Mouse (Mus musculus): ENCODE results near the gene Hgf. TPM values are rescaled to one million over a fixed set of nuclear protein-coding genes. Genes with fewer than 3 reads are reported as not detected.

Hgf gene
- total and polyA plus RNA-seq, 2 experiments from 2014 or later: 0.55 TPM; not detected in 1

- Histone ChIP-seq H3K27ac (ENCODE audit: low read depth) (no peak overlapping the region), H3K9ac (replicated peaks; ENCODE audit: low read depth, low read length) (no peak overlapping the region), H3K4me2 (ENCODE audit: low read depth, low read length) (no peak overlapping the region), H3K4me3 (ENCODE audit: low read depth, low read length) (no peak overlapping the region), H3K4me1 (ENCODE audit: control insufficient read depth, insufficient read depth) (no peaks in the 10 kb centered on the region), H3K9me3 (replicated peaks; ENCODE audit: control insufficient read depth, low read length) (no peaks in the 10 kb centered on the region), H3K36me3 (replicated peaks; ENCODE audit: control insufficient read depth, insufficient read depth, low read length) (no peaks in the 10 kb centered on the region), H3K27me3 (ENCODE audit: control insufficient read depth, insufficient read depth, low read length) (no peaks in the 10 kb centered on the region)
- WGBS: 79% methylated on average over 1 of the region's 1 CpGs
- DNase-seq (ENCODE audit: low spot score): no peak
- no peak for ATAC-seq (ENCODE audit: insufficient read depth, low read depth)
- TF ChIP-seq EP300 (IDR thresholded peaks at IDR 0.05; ENCODE audit: low read depth) (no peak), CTCF (IDR thresholded peaks at IDR 0.05; ENCODE audit: low read depth) (no peak)
Measured at GRCm38 (mm10) chr5:16650240-16650639, 96.9 kb downstream of the Hgf start.

- H3K9me3 ChIP-seq (replicated peaks; ENCODE audit: control insufficient read depth, low read length): no peaks in the 10 kb centered on the region
- no peak overlapping the region for H3K27ac ChIP-seq (ENCODE audit: low read depth)
- no peaks in the 10 kb centered on the region for H3K36me3 ChIP-seq (replicated peaks; ENCODE audit: control insufficient read depth, insufficient read depth, low read length)
- TF ChIP-seq CTCF (IDR thresholded peaks at IDR 0.05; ENCODE audit: low read depth): no peak
- no peak for TF ChIP-seq EP300 (IDR thresholded peaks at IDR 0.05; ENCODE audit: low read depth)
- 4% methylated on average over 7 of the region's 7 CpGs for WGBS
- ATAC-seq (ENCODE audit: insufficient read depth, low read depth) (no peak), DNase-seq (ENCODE audit: low spot score) (no peak)
- H3K4me3 ChIP-seq (ENCODE audit: low read depth, low read length): no peak overlapping the region
- H3K9ac ChIP-seq (replicated peaks; ENCODE audit: low read depth, low read length): no peak overlapping the region
- no peak overlapping the region for H3K4me2 ChIP-seq (ENCODE audit: low read depth, low read length)
- H3K27me3 ChIP-seq (ENCODE audit: control insufficient read depth, insufficient read depth, low read length): no peaks in the 10 kb centered on the region
- no peaks in the 10 kb centered on the region for H3K4me1 ChIP-seq (ENCODE audit: control insufficient read depth, insufficient read depth)
Measured at GRCm38 (mm10) chr5:16654022-16654421, 100.7 kb downstream of the Hgf start.

Other genes starting within 250 kb of the Hgf start
- gene Gm28710, start 238.3 kb downstream of the Hgf start, total RNA-seq (2014; rRNA removed; ENCODE audit: low replicate concordance): not detected in 2 replicates
- not detected in 2 replicates for gene Gm28710, start 238.3 kb downstream of the Hgf start, polyA plus RNA-seq (2015; fragmentation: Nextera tagmentation; extraction: Ambion mirVana)

Measured in heart, postnatal 0 days (tissue).